Mouse (Mus musculus) forebrain, embryonic 11.5 days (tissue): Measurements from ENCODE around the gene Usp10. TPM values are rescaled to one million over a fixed set of nuclear protein-coding genes. Genes with fewer than 3 reads are reported as not detected.

Experiments
- ATAC-seq: fragments of 200-750 bp; cut with Nextera tagmentation; replicated peaks from 2 replicates; pipeline ENCODE4 v1.8.0; 2017; ENCODE audit warnings: moderate TSS enrichment; ENCODE audit not compliant: low FRiP score
- DNase-seq: peaks from one replicate; pipeline ENCODE4 v3.0.0-alpha.2; 2017; ENCODE audit warnings: low spot score
- H3K27ac ChIP-seq: fragments of 300-500 bp; sonication (generic); 2 replicates; pipeline ENCODE4 v1.5.1; 2014; ENCODE audit warnings: low read depth, low read length
- H3K27me3 ChIP-seq: fragments of 300-500 bp; sonication (generic); 2 replicates; pipeline ENCODE4 v1.6.1; 2014; ENCODE audit warnings: mild to moderate bottlenecking, low read length, mixed read lengths; ENCODE audit not compliant: control insufficient read depth, insufficient read depth
- H3K36me3 ChIP-seq: fragments of 300-500 bp; sonication (generic); 2 replicates; pipeline ENCODE4 v1.6.1; 2014; ENCODE audit warnings: mild to moderate bottlenecking, low read length, moderate library complexity, mixed read lengths; ENCODE audit not compliant: control insufficient read depth, insufficient read depth
- H3K4me1 ChIP-seq: fragments of 300-500 bp; sonication (generic); replicated peaks from 2 replicates; pipeline ENCODE4 v1.6.1; 2014; ENCODE audit warnings: low read length, mixed read lengths; ENCODE audit not compliant: control insufficient read depth, insufficient read depth
- H3K4me2 ChIP-seq: fragments of 300-500 bp; sonication (generic); 2 replicates; pipeline ENCODE4 v1.6.1; 2014; ENCODE audit warnings: low read depth, mild to moderate bottlenecking, low read length, moderate library complexity, mixed read lengths; ENCODE audit not compliant: severe bottlenecking
- H3K4me3 ChIP-seq: fragments of 300-500 bp; sonication (generic); 2 replicates; pipeline ENCODE4 v1.5.1; 2014; ENCODE audit warnings: low read depth, low read length
- H3K9ac ChIP-seq: fragments of 300-500 bp; sonication (generic); 2 replicates; pipeline ENCODE4 v1.6.1; 2014; ENCODE audit warnings: low read length
- H3K9me3 ChIP-seq: fragments of 300-500 bp; sonication (generic); 2 replicates; pipeline ENCODE4 v1.6.1; 2016; ENCODE audit warnings: low read length, mixed read lengths; ENCODE audit not compliant: control insufficient read depth
- WGBS: fragments of 180-500 bp; shearing (Covaris S2); extraction: QIAGEN DNeasy Blood & Tissue Kit; methylation state at CpG from one replicate; pipeline ENCODE4 v1.1.7; 2014; 5-methylcytosine and 5-hydroxymethylcytosine counted together
- polyA plus RNA-seq: library from polyadenylated mRNA; unstranded; fragments of >200 nt; fragmentation: Nextera tagmentation; extraction: Ambion mirVana; gene quantifications from 2 replicates; pipeline ENCODE4 v1.2.1, GENCODE M21; 2014

The Usp10 gene
- polyA plus RNA-seq, 1 experiment from 2014 or later, result 209 TPM

DNA sequence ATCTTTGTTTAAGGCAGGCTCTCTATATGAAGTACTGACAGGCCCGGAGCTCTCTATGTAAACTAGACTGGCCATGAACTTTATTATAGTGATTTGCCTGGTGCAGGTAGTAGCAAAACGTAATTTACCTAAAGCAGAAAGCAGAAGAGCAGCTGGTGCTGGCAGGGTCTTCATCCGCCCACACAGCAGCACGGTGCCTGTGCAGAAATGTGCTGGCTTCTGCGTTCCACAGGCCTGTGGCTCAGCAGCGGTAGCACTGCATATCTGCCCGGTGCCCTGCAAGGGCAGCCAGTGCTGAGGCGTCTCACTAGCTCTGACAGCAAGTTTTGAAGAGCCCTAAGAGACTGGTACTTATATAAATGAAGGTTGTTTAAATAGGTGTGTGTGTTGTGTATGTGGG is 45.2 kb downstream of the Usp10 start:
- H3K4me1 ChIP-seq, result no peaks in the 10 kb centered on the region
- H3K9me3 ChIP-seq, result no peaks in the 10 kb centered on the region
- H3K9ac ChIP-seq, result no peak overlapping the region
- DNase-seq (no peak), ATAC-seq (no peak)
- no peaks in the 10 kb centered on the region for H3K27me3 ChIP-seq
- no peak overlapping the region for H3K27ac ChIP-seq
- no peak overlapping the region for H3K4me2 ChIP-seq
- WGBS, result 93% methylated on average over 8 of the region's 8 CpGs
- peaks cover 26% of the 10 kb centered on the region for H3K36me3 ChIP-seq
- no peak overlapping the region for H3K4me3 ChIP-seq

DNA sequence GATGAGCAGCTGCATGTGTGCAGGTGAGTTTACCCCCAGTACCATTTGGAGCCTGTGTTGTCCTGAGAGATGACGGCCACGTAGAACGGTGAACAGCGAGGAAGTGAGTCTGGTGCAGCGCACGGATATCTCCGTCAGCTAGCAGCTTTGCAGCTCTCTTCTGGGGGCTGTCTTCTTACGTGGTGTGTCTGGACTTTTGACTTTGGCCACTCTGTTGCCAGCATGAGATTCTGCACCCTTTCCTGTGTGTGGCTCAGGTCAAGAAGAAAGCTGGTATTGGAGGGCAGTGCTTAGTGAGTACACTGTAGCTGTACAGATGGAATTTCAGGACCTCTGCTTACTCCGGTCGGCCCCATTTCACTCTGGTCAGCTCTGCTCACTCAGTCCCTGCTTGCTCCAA is 47.9 kb downstream of the Usp10 start:
- ATAC-seq, result no peak
- Histone ChIP-seq H3K4me1 (peaks cover 3% of the 10 kb centered on the region; the same call in 1 of the 2 replicates), H3K9ac (no peak overlapping the region), H3K36me3 (peaks cover 26% of the 10 kb centered on the region), H3K9me3 (no peaks in the 10 kb centered on the region), H3K4me3 (no peak overlapping the region), H3K27me3 (no peaks in the 10 kb centered on the region), H3K27ac (no peak overlapping the region), H3K4me2 (no peak overlapping the region)
- DNase-seq, result no peak
- WGBS, result 93% methylated on average over 10 of the region's 10 CpGs

- Histone ChIP-seq H3K4me3 (no peak overlapping the region), H3K36me3 (peaks cover 12% of the 10 kb centered on the region), H3K9ac (no peak overlapping the region), H3K4me2 (no peak overlapping the region), H3K27ac (no peak overlapping the region), H3K27me3 (no peaks in the 10 kb centered on the region), H3K4me1 (peaks cover 3% of the 10 kb centered on the region; the same call in 1 of the 2 replicates), H3K9me3 (no peaks in the 10 kb centered on the region)
- DNase-seq (no peak), ATAC-seq (no peak)
- whole genome bisulfite sequencing, result 53% methylated on average over 5 of the region's 5 CpGs
Observed at GRCm38 (mm10) chr8:119960531-119961104, 50.5 kb downstream of the Usp10 start.

- H3K4me1 ChIP-seq, result peaks cover 3% of the 10 kb centered on the region; the same call in 1 of the 2 replicates
- no peak for ATAC-seq
- H3K27ac ChIP-seq, result no peak overlapping the region
- H3K4me3 ChIP-seq, result no peak overlapping the region
- H3K36me3 ChIP-seq, result no peaks in the 10 kb centered on the region
- no peaks in the 10 kb centered on the region for H3K9me3 ChIP-seq
- no peak for DNase-seq
- H3K4me2 ChIP-seq, result no peak overlapping the region
- no peak overlapping the region for H3K9ac ChIP-seq
- 87% methylated on average over 4 of the region's 4 CpGs for WGBS
- no peaks in the 10 kb centered on the region for H3K27me3 ChIP-seq
Observed at GRCm38 (mm10) chr8:119964859-119965258, 54.7 kb downstream of the Usp10 start.

GRCm38 (mm10) chr8:119967435-119967834 is 57.3 kb downstream of the Usp10 start:
- no peak overlapping the region for H3K27ac ChIP-seq
- WGBS, result 88% methylated on average over 9 of the region's 9 CpGs
- H3K27me3 ChIP-seq, result no peaks in the 10 kb centered on the region
- ATAC-seq (no peak), DNase-seq (no peak)
- H3K9ac ChIP-seq, result no peak overlapping the region
- no peak overlapping the region for H3K4me3 ChIP-seq
- no peaks in the 10 kb centered on the region for H3K9me3 ChIP-seq
- no peaks in the 10 kb centered on the region for H3K36me3 ChIP-seq
- H3K4me2 ChIP-seq, result no peak overlapping the region
- H3K4me1 ChIP-seq, result no peaks in the 10 kb centered on the region

DNA sequence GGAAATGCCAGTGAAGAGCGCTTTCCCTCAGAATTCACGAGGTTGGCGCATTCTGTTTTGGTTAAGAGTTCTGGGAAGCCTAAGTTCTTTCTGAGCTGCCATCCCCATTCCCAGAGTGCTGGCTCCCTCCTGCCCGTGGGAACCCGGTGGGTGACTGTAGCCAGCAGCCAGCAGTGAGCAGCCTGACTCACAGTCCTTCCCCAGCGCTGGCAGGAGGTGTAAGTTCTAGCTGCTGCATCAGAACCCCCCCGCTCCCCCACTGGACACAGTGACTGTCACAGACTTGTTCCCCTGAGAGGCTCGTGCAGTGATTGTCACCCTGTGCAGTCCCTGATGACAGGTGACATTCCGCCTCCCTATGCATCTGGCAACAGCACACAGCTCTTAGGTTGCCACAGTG is 60.0 kb downstream of the Usp10 start:
- H3K36me3 ChIP-seq, result no peaks in the 10 kb centered on the region
- WGBS, result 81% methylated on average over 9 of the region's 9 CpGs
- H3K27ac ChIP-seq, result no peak overlapping the region
- no peaks in the 10 kb centered on the region for H3K27me3 ChIP-seq
- ATAC-seq, result no peak
- no peak for DNase-seq
- no peaks in the 10 kb centered on the region for H3K9me3 ChIP-seq
- no peak overlapping the region for H3K9ac ChIP-seq
- H3K4me1 ChIP-seq, result no peaks in the 10 kb centered on the region
- no peak overlapping the region for H3K4me2 ChIP-seq
- H3K4me3 ChIP-seq, result no peak overlapping the region

- H3K36me3 ChIP-seq, result no peaks in the 10 kb centered on the region
- no peak overlapping the region for H3K27ac ChIP-seq
- ATAC-seq, result no peak
- 84% methylated on average over 12 of the region's 12 CpGs for WGBS
- no peaks in the 10 kb centered on the region for H3K4me1 ChIP-seq
- no peak overlapping the region for H3K4me2 ChIP-seq
- no peak overlapping the region for H3K9ac ChIP-seq
- no peaks in the 10 kb centered on the region for H3K27me3 ChIP-seq
- H3K4me3 ChIP-seq, result no peak overlapping the region
- H3K9me3 ChIP-seq, result no peaks in the 10 kb centered on the region
- no peak for DNase-seq
Observed at GRCm38 (mm10) chr8:119972558-119972957, 62.4 kb downstream of the Usp10 start.

DNA sequence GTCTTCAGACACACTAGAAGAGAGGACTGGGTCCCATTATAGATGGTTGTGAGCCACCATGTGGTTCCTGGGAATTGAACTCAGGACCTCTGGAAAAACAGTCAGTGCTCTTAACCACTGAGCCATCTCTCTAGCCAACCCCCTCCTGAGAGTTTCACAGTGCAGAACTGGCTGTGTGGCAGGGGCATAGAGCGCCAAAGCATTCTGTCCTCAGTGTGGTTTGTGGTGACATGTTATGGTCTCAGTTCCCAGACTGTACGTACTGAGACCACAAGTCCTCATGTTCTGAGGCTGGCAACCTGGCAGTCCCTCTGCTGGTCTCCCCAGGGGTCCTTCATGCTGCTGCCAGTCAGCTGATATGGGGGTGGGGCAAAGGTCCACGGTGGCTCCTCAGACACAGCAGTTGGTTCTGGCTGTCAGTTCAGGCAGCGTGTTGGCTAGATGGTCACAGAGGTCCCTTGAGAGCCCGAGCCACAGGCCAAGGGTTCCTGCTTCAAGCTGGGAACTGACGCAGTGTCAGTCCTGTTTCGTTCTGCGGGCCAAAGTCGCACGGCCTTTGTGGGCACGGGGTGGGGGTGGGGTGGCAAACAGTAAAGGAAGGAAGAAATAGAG is 68.7 kb downstream of the Usp10 start:
- H3K27me3 ChIP-seq, result no peaks in the 10 kb centered on the region
- no peaks in the 10 kb centered on the region for H3K36me3 ChIP-seq
- H3K4me2 ChIP-seq, result no peak overlapping the region
- no peak overlapping the region for H3K27ac ChIP-seq
- no peak overlapping the region for H3K9ac ChIP-seq
- no peaks in the 10 kb centered on the region for H3K4me1 ChIP-seq
- no peaks in the 10 kb centered on the region for H3K9me3 ChIP-seq
- no peak for ATAC-seq
- no peak overlapping the region for H3K4me3 ChIP-seq
- 74% methylated on average over 11 of the region's 11 CpGs for WGBS
- DNase-seq, result no peak

GRCm38 (mm10) chr8:119981253-119981652 is 71.1 kb downstream of the Usp10 start:
- WGBS, result 72% methylated on average over 4 of the region's 4 CpGs
- Histone ChIP-seq H3K4me2 (no peak overlapping the region), H3K27me3 (no peaks in the 10 kb centered on the region), H3K9me3 (no peaks in the 10 kb centered on the region), H3K9ac (no peak overlapping the region), H3K27ac (no peak overlapping the region), H3K36me3 (no peaks in the 10 kb centered on the region), H3K4me1 (no peaks in the 10 kb centered on the region), H3K4me3 (no peak overlapping the region)
- ATAC-seq (no peak), DNase-seq (no peak)
